Mouse (Mus musculus) embryonic fibroblast, embryonic 13.5 days (primary cell): Measurements from ENCODE around the gene Rbm4.

Experiments used
- CTCF ChIP-seq: IDR thresholded peaks from 2 replicates; pipeline ENCODE4 v1.5.1; 2011; ENCODE audit warnings: mild to moderate bottlenecking, control low read depth, low read length, moderate library complexity, borderline replicate concordance; ENCODE audit not compliant: insufficient read depth
- POLR2A ChIP-seq: IDR thresholded peaks from 2 replicates; pipeline ENCODE4 v1.6.1; 2011; ENCODE audit warnings: low read depth, mild to moderate bottlenecking, control low read depth, low read length, moderate library complexity

GRCm38 (mm10) chr19:4799083-4799482 lies 5.4 kb upstream of the Rbm4 start:
- TF ChIP-seq CTCF, result no peak
- TF ChIP-seq POLR2A, result no peak
